Mouse (Mus musculus): ENCODE measurements around the gene Kpnb1. TPM values are rescaled to one million over a fixed set of nuclear protein-coding genes. Genes with fewer than 3 reads are reported as not detected.

Gene Kpnb1
- polyA plus RNA-seq (2015; fragmentation: Illumina TruSeq; extraction: RNeasy Lipid Tissue Mini Kit (QIAGEN cat#74804); ENCODE audit: insufficient read depth, low replicate concordance): 199 TPM

GRCm38 (mm10) chr11:97187764-97188642 is at the start of gene Kpnb1:
Gene Kpnb1, minus strand, starts transcription at chr11:97187881.

GRCm38 (mm10) chr11:97151343-97151801 is 36.3 kb downstream of the Kpnb1 start, which contains the start of gene Tbkbp1:
Gene Tbkbp1, minus strand, starts transcription at chr11:97151495.

GRCm38 (mm10) chr11:97114671-97115601 is 72.7 kb downstream of the Kpnb1 start, which contains the start of gene Tbx21:
Gene Tbx21, minus strand, starts transcription at chr11:97115331.

Other genes with a start within 250 kb of the Kpnb1 start
- gene Pnpo, start 243.9 kb downstream of the Kpnb1 start, polyA plus RNA-seq (2015; fragmentation: Illumina TruSeq; extraction: RNeasy Lipid Tissue Mini Kit (QIAGEN cat#74804); ENCODE audit: insufficient read depth, low replicate concordance): 34.8 TPM
- gene Sp2, start 204.9 kb downstream of the Kpnb1 start, polyA plus RNA-seq (2015; fragmentation: Illumina TruSeq; extraction: RNeasy Lipid Tissue Mini Kit (QIAGEN cat#74804); ENCODE audit: insufficient read depth, low replicate concordance): 12.8 TPM
- 1.1 TPM for gene Sp6, start 174.5 kb downstream of the Kpnb1 start, polyA plus RNA-seq (2015; fragmentation: Illumina TruSeq; extraction: RNeasy Lipid Tissue Mini Kit (QIAGEN cat#74804); ENCODE audit: insufficient read depth, low replicate concordance)
- 0.94 TPM for gene Scrn2, start 157.9 kb downstream of the Kpnb1 start, polyA plus RNA-seq (2015; fragmentation: Illumina TruSeq; extraction: RNeasy Lipid Tissue Mini Kit (QIAGEN cat#74804); ENCODE audit: insufficient read depth, low replicate concordance)
- not detected for gene Lrrc46, start 146.5 kb downstream of the Kpnb1 start, polyA plus RNA-seq (2015; fragmentation: Illumina TruSeq; extraction: RNeasy Lipid Tissue Mini Kit (QIAGEN cat#74804); ENCODE audit: insufficient read depth, low replicate concordance)
- gene Mrpl10, start 146.3 kb downstream of the Kpnb1 start, polyA plus RNA-seq (2015; fragmentation: Illumina TruSeq; extraction: RNeasy Lipid Tissue Mini Kit (QIAGEN cat#74804); ENCODE audit: insufficient read depth, low replicate concordance): 40.6 TPM
- gene Osbpl7, start 137.3 kb downstream of the Kpnb1 start, polyA plus RNA-seq (2015; fragmentation: Illumina TruSeq; extraction: RNeasy Lipid Tissue Mini Kit (QIAGEN cat#74804); ENCODE audit: insufficient read depth, low replicate concordance): 6.2 TPM
- 7.5 TPM for gene Tbx21, start 72.5 kb downstream of the Kpnb1 start, polyA plus RNA-seq (2015; fragmentation: Illumina TruSeq; extraction: RNeasy Lipid Tissue Mini Kit (QIAGEN cat#74804); ENCODE audit: insufficient read depth, low replicate concordance)
- gene Tbkbp1, start 36.4 kb downstream of the Kpnb1 start, polyA plus RNA-seq (2015; fragmentation: Illumina TruSeq; extraction: RNeasy Lipid Tissue Mini Kit (QIAGEN cat#74804); ENCODE audit: insufficient read depth, low replicate concordance): 6.7 TPM
- 51.2 TPM for gene Npepps, start 92.8 kb upstream of the Kpnb1 start, polyA plus RNA-seq (2015; fragmentation: Illumina TruSeq; extraction: RNeasy Lipid Tissue Mini Kit (QIAGEN cat#74804); ENCODE audit: insufficient read depth, low replicate concordance)
- gene Mrpl45, start 127.8 kb upstream of the Kpnb1 start, polyA plus RNA-seq (2015; fragmentation: Illumina TruSeq; extraction: RNeasy Lipid Tissue Mini Kit (QIAGEN cat#74804); ENCODE audit: insufficient read depth, low replicate concordance): 24.6 TPM
- 0.07 TPM for gene Gpr179, start 164.2 kb upstream of the Kpnb1 start, polyA plus RNA-seq (2015; fragmentation: Illumina TruSeq; extraction: RNeasy Lipid Tissue Mini Kit (QIAGEN cat#74804); ENCODE audit: insufficient read depth, low replicate concordance)
- 14.6 TPM for gene Socs7, start 174.7 kb upstream of the Kpnb1 start, polyA plus RNA-seq (2015; fragmentation: Illumina TruSeq; extraction: RNeasy Lipid Tissue Mini Kit (QIAGEN cat#74804); ENCODE audit: insufficient read depth, low replicate concordance)
- gene Arhgap23, start 227.7 kb upstream of the Kpnb1 start, polyA plus RNA-seq (2015; fragmentation: Illumina TruSeq; extraction: RNeasy Lipid Tissue Mini Kit (QIAGEN cat#74804); ENCODE audit: insufficient read depth, low replicate concordance): 14.1 TPM